Mouse (Mus musculus) stomach, postnatal 0 days (tissue): ENCODE measurements around the gene Aldoc.

Experiments
- CTCF ChIP-seq: IDR thresholded peaks from 2 replicates; pipeline ENCODE4 v1.5.1; 2016; ENCODE audit warnings: antibody characterized with exemption, low read depth, mild to moderate bottlenecking, moderate library complexity
- EP300 ChIP-seq: optimal IDR thresholded peaks from 2 replicates; pipeline ENCODE3; 2016; ENCODE audit warnings: antibody characterized with exemption

- TF ChIP-seq CTCF (no peak), EP300 (no peak)
Observed at GRCm38 (mm10) chr11:78332676-78333075, 9.9 kb downstream of the Aldoc start.
